Mouse (Mus musculus) adipose tissue, adult 10 weeks (tissue): ENCODE data around the gene Gm9821. TPM values are rescaled to one million over a fixed set of nuclear protein-coding genes. Genes with fewer than 3 reads are reported as not detected.

Experiments used
- polyA plus RNA-seq: library from polyadenylated mRNA; stranded (reverse); fragments of 350-450 nt; fragmentation: Illumina TruSeq; extraction: RNeasy Lipid Tissue Mini Kit (QIAGEN cat#74804); gene quantifications from one replicate; pipeline ENCODE4 v1.2.3, GENCODE M21; 2014; ENCODE audit warnings: low read depth, low replicate concordance

The Gm9821 gene
- polyA plus RNA-seq: not detected

DNA sequence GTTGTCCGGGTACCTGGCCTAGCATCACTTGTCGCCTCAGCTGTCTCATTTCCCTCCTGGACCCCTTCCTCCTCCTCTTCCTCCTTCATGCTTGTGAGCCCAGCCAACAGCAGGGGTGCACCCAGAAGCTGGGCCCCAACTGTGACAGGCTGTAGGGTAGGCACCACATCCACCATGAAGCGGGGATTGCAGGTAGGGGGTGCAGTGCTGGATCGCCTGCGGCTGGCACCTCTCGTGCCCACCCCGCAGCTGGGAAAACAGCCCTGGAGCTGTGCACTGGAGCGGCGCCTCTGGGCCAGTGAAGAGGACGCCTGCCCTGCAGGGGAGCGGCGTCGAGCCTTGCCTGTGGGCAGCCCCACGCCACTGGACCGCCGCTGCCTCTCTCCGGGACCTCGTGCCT is at the start of gene Gm9821:
Gene Gm9821, plus strand, starts transcription at position 221 of the 400 bp plus-strand sequence.

DNA sequence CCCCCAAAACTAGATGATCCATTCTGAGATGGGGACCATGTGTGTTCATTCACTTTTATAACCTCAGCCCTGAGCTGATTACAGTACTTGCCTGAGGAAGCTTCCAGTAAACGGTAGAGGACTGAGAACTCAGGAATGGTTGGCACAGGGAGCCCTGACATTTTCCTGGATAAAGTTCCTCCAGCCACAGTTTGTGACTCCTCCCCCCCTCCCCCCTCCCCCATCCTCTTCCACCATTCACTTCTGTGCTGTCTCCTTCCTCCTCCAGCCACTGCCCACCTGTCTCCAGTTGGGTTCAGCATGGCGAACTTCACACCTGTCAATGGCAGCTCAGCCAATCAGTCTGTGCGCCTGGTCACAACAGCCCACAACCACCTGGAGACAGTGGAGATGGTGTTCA is 18.6 kb upstream of the Gm9821 start, which contains the start of gene Chrm4:
Gene Chrm4, plus strand, starts transcription at position 301 of the 400 bp plus-strand sequence.

DNA sequence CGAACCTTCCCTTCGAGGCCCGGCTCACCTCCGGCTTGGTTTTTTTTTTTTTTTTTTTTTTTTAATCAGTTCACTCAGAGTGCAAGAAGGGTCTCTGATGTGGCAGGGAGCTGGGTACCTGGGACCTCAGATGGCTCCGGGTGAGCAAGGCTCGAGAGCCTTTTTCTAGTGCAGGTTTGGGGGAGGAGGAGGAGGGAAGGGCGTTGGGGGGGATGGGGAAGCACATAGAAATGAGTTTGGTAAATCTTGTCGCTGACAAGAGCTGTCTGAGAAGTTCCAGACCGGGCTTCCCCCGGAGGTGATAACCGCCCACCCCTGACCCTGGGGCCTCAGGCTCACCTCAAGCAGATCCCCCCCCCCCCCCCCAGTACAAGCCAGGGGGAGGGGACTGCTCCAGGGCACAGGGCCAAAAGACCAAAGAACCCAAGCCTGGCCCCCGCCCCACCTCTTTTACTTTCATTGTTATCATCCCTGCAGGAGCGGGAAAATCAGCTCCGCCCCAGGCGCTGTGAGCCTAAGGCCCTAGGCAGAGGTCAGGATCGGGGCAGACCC is 13.3 kb upstream of the Gm9821 start, which contains the start of gene Mdk:
Gene Mdk, minus strand, starts transcription at position 138 of the 552 bp plus-strand sequence.

DNA sequence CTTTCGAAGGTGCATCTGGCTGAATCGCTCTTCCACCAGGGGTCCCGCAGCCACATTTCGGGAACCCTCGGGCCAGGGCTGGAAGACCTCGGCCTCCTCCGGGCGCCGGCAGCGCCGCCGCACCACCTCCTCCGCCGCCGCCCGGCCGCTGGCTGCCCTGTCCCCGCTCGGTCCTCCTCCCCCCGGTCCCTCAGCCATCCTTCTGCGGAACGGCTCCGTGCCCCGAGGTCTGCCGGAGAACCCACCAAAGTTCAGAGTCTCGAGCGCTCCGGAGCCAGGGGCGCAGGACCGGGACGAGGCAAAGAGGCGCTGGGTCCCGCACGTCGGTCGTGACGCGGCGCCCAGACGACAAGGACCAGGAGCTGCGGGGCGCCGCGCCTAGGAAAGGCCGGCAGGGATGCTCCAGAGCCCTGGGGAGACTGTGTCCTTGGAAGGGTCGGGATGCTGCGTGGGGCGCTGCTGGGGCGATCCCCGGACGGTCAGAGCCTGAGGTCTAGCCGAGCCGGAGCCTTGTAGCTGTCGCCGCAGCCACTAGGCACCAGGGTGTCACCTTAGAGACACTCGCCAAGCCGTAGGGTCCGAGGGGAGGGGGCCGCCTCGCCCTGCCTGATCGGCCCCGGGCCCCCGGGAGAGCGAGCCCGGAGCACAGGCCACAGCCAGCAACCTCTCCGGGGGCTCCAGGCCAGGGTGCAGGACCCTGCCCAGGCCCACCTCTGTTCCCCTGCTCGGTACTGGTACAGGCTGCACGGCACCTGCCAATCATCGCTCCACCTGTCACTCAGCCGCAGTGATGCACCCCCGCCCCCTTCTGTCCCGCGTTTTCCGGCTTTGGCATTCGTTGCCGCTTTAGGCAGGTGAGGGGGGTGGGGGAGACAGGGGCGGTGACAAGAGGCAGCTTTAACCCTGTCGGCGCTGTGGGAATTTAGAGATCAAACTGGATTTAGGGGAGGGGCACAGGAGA is 30.4 kb downstream of the Gm9821 start, which contains the start of gene Dgkz:
Gene Dgkz, minus strand, starts transcription at position 284 of the 961 bp plus-strand sequence.

Other genes with a start within 250 kb of the Gm9821 start
- gene Atg13, start 235.1 kb upstream of the Gm9821 start, polyA plus RNA-seq: 33.3 TPM
- gene Harbi1, start 234.9 kb upstream of the Gm9821 start, polyA plus RNA-seq: 10.5 TPM
- 22.0 TPM for gene Ambra1, start 215.6 kb upstream of the Gm9821 start, polyA plus RNA-seq
- not detected for gene Chrm4, start 18.5 kb upstream of the Gm9821 start, polyA plus RNA-seq
- 25.2 TPM for gene Mdk, start 13.4 kb upstream of the Gm9821 start, polyA plus RNA-seq
- gene Dgkz, start 30.2 kb downstream of the Gm9821 start, polyA plus RNA-seq: 48.4 TPM
- gene Creb3l1, start 78.8 kb downstream of the Gm9821 start, polyA plus RNA-seq: 15.3 TPM
- gene Phf21a, start 147.4 kb downstream of the Gm9821 start, polyA plus RNA-seq: 24.1 TPM